Mouse (Mus musculus): ENCODE data around the gene Rbbp5.

DNA sequence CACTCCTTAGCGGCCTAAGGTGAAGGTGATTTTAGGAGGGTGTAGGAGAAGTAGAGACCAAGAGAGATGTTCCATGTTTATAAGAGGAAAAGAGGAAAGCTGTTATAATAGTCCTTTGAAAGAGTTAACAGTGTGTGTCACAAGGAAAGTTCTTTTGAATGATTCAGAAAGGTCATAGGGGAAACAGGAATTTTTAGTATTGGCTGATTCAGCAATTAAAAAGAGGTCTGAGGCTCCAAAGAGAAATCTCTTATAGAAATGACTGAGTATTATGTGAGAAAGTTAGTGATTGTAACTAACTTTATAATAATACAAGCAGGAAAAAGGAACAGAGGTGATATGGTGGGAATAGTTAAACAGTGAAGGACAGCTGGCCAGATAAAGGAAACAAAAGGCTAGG is 2.3 kb downstream of the Rbbp5 start:
- TF ChIP-seq POLR2A (IDR thresholded peaks at IDR 0.05; ENCODE audit: low read depth, low read length) (no peak), CTCF (IDR thresholded peaks at IDR 0.05; ENCODE audit: borderline replicate concordance, insufficient read depth, low read length) (no peak)
